Mouse (Mus musculus): Measurements from ENCODE around the gene Ppp1r12c. TPM values are rescaled to one million over a fixed set of nuclear protein-coding genes. Genes with fewer than 3 reads are reported as not detected.

The Ppp1r12c gene
- total RNA-seq, 2 experiments from 2014 or later = 74.8 to 97.1 TPM

GRCm38 (mm10) chr7:4497271-4497903 lies 4.1 kb downstream of the Ppp1r12c start:
- DNase-seq = no peak
- intact Hi-C loops (cut with DNase I) = no loop called here

GRCm38 (mm10) chr7:4496468-4496867 lies 5.0 kb downstream of the Ppp1r12c start:
- no peak for DNase-seq
- intact Hi-C loops (cut with DNase I) = no loop called here

GRCm38 (mm10) chr7:4493991-4494390 lies 7.5 kb downstream of the Ppp1r12c start:
- DNase-seq = no peak
- intact Hi-C loops (cut with DNase I) = loop anchor here (2.0 kb wide), 1 partner anchor 15 kb away; no protein-coding TSS in a partner anchor

- intact Hi-C loops (cut with DNase I) = loop anchor here (2.0 kb wide), 1 partner anchor 14 kb away; no protein-coding TSS in a partner anchor
- DNase-seq = no peak
Measured at GRCm38 (mm10) chr7:4492284-4493224, 8.9 kb downstream of the Ppp1r12c start.

- intact Hi-C loops (cut with DNase I) = no loop called here
- DNase-seq = peak; percentile 64 to 69
Measured at GRCm38 (mm10) chr7:4491308-4491707, 10.2 kb downstream of the Ppp1r12c start.

- DNase-seq = no peak
Measured at GRCm38 (mm10) chr7:4482281-4482680, 19.2 kb downstream of the Ppp1r12c start.

GRCm38 (mm10) chr7:4479674-4480073 lies 21.8 kb downstream of the Ppp1r12c start:
- DNase-seq = peak; percentile 57 to 75

More at GRCm38 (mm10) chr7:4482281-4482680, 19.2 kb downstream of the Ppp1r12c start:
- intact Hi-C loops (cut with DNase I) = no loop called here

GRCm38 (mm10) chr7:4478796-4479291 lies 22.6 kb downstream of the Ppp1r12c start:
- intact Hi-C loops (cut with DNase I) = loop anchor here (1.0 to 10.0 kb wide), 3 partner anchors 14 to 814 kb away; partner anchors contain the start of gene Leng1
- DNase-seq = no peak

More at GRCm38 (mm10) chr7:4479674-4480073, 21.8 kb downstream of the Ppp1r12c start:
- intact Hi-C loops (cut with DNase I) = loop anchor here (1.0 to 10.0 kb wide), 3 partner anchors 13 to 815 kb away; partner anchors contain the start of gene Leng1

- peak; percentile 88 to 89 for DNase-seq
- intact Hi-C loops (cut with DNase I) = loop anchor here (2.0 to 10.0 kb wide), 2 partner anchors 15 to 813 kb away; partner anchors contain the start of gene Leng1
Measured at GRCm38 (mm10) chr7:4478021-4478795, 23.3 kb downstream of the Ppp1r12c start.

- intact Hi-C loops (cut with DNase I) = loop anchor here (10.0 kb wide), 1 partner anchor 809 kb away; the partner anchor contains the start of gene Leng1
- DNase-seq = no peak
Measured at GRCm38 (mm10) chr7:4473940-4474339, 27.5 kb downstream of the Ppp1r12c start.

- intact Hi-C loops (cut with DNase I) = loop anchor here (1.0 to 10.0 kb wide), 3 partner anchors 40 to 806 kb away; partner anchors contain the start of gene Leng1
Measured at GRCm38 (mm10) chr7:4471179-4471555, 30.3 kb downstream of the Ppp1r12c start.

GRCm38 (mm10) chr7:4470275-4471178 lies 31.0 kb downstream of the Ppp1r12c start:
- peak; percentile 59 to 72 for DNase-seq
- intact Hi-C loops (cut with DNase I) = loop anchor here (1.0 to 10.0 kb wide), 3 partner anchors 39 to 806 kb away; partner anchors contain the start of gene Leng1

More at GRCm38 (mm10) chr7:4471179-4471555, 30.3 kb downstream of the Ppp1r12c start:
- DNase-seq = peak; percentile 91

GRCm38 (mm10) chr7:4467801-4468200 lies 33.7 kb downstream of the Ppp1r12c start:
- intact Hi-C loops (cut with DNase I) = no loop called here
- DNase-seq = no peak

GRCm38 (mm10) chr7:4464194-4464824 lies 37.2 kb downstream of the Ppp1r12c start:
- DNase-seq = no peak
- intact Hi-C loops (cut with DNase I) = no loop called here

- no peak for DNase-seq
- intact Hi-C loops (cut with DNase I) = no loop called here
Measured at GRCm38 (mm10) chr7:4460576-4461434, 40.7 kb downstream of the Ppp1r12c start, which contains the start of gene Eps8l1. TSS of gene Eps8l1 (plus strand) at chr7:4460674.

GRCm38 (mm10) chr7:4452644-4453043 lies 48.8 kb downstream of the Ppp1r12c start:
- intact Hi-C loops (cut with DNase I) = no loop called here
- DNase-seq = no peak

- intact Hi-C loops (cut with DNase I) = no loop called here
- DNase-seq = no peak
Measured at GRCm38 (mm10) chr7:4449211-4449610, 52.3 kb downstream of the Ppp1r12c start.
